Comparison of ENCODE assay signal across 17 mouse cellular contexts in the genomic region with DNA sequence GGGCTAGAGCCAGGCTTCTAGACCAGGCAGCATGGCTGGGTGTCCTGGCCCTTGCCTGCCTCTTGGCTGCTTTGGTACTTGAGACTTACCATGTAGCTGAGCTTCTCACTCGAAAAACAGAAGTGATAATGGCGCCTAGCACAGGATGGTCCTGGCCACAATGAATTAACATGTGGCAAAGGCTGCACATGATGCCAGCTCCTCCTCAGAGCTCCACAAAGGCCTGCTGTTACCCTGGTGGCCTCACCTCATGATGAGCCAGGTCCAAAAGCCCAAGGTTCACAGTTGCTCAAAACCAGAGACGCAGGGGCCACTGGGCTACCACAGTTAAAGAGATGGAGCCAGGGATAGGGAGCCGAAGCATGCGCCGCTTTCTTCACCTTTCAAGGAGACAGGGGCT.
DNase-seq lines count a peak whose midpoint lies in the region; ATAC-seq and TF ChIP-seq lines count a peak whose summit lies in the region.
"Had no signal": no experiment of that assay in that cellular context is flagged by ENCODE, and none has a peak within 500 bp of the region (broad histone marks: within the 10 kb centered on the region; RNA-seq: fewer than 3 reads in every experiment).

No protein-coding gene starts in this region.

- H3K4me3 ChIP-seq in heart, embryonic 12.5 days = no peak overlapping the region
- no peak overlapping the region for H3K4me3 ChIP-seq in intestine, postnatal 0 days (ENCODE audit: low read depth, low read length)
- H3K4me3 ChIP-seq in intestine, embryonic 15.5 days (replicated peaks) = no peak overlapping the region
- H3K4me3 ChIP-seq in forebrain, embryonic 12.5 days (replicated peaks) = no peak overlapping the region
- H3K4me3 ChIP-seq in forebrain, postnatal 0 days (ENCODE audit: low read depth, low read length) = no peak overlapping the region
- H3K4me3 ChIP-seq: embryonic facial prominence, embryonic 12.5 days had no signal

- TF ChIP-seq CTCF in intestine, postnatal 0 days (IDR thresholded peaks at IDR 0.05; ENCODE audit: low read depth) = no peak
- TF ChIP-seq CTCF in forebrain, postnatal 0 days (IDR thresholded peaks at IDR 0.05; ENCODE audit: low read depth) = no peak

- peaks cover 70% of the 10 kb centered on the region for H3K4me1 ChIP-seq in heart, embryonic 12.5 days (replicated peaks)
- H3K4me1 ChIP-seq in intestine, postnatal 0 days (replicated peaks; ENCODE audit: control insufficient read depth, insufficient read depth, low read length) = peaks cover 16% of the 10 kb centered on the region
- peaks cover 15% of the 10 kb centered on the region for H3K4me1 ChIP-seq in intestine, embryonic 15.5 days (replicated peaks)
- H3K4me1 ChIP-seq in forebrain, embryonic 12.5 days = peaks cover 39% of the 10 kb centered on the region
- peaks cover 13% of the 10 kb centered on the region for H3K4me1 ChIP-seq in forebrain, postnatal 0 days (ENCODE audit: insufficient read depth)

- no peak overlapping the region for H3K9ac ChIP-seq in heart, embryonic 12.5 days
- H3K9ac ChIP-seq in intestine, postnatal 0 days (ENCODE audit: low read depth, low read length) = no peak overlapping the region
- H3K9ac ChIP-seq in intestine, embryonic 15.5 days = no peak overlapping the region
- no peak overlapping the region for H3K9ac ChIP-seq in forebrain, embryonic 12.5 days
- no peak overlapping the region for H3K9ac ChIP-seq in forebrain, postnatal 0 days
- H3K9ac ChIP-seq: embryonic facial prominence, embryonic 12.5 days; lung, embryonic 14.5 days had no signal

- no peak for ATAC-seq in heart, embryonic 12.5 days (ENCODE audit: insufficient number of reproducible peaks, low FRiP score)
- ATAC-seq in intestine, postnatal 0 days = 0 out of 2 replicates have a peak, but pooled peaks have one; percentile 15
- no peak for ATAC-seq in intestine, embryonic 15.5 days
- no peak for ATAC-seq in forebrain, embryonic 12.5 days (ENCODE audit: low FRiP score)
- ATAC-seq in forebrain, postnatal 0 days = no peak

- DNase-seq in heart, postnatal 25 days (ENCODE audit: low spot score) = no peak
- DNase-seq in forebrain, postnatal 0 days = no peak
- DNase-seq in B cell, adult 2 months = no peak
- no peak for DNase-seq in embryo, embryonic 10.5 days (ENCODE audit: low spot score)
- DNase-seq: adrenal gland, adult 2 months; lung, embryonic 14.5 days; right cerebral cortex, adult 18-20 months; spleen, adult 18-20 months; thymus, postnatal 25 days had no signal

- intact Hi-C loops in heart, postnatal 25 days (cut with DNase I) = no loop called here

- H3K36me3 ChIP-seq in heart, embryonic 12.5 days = no peaks in the 10 kb centered on the region
- no peaks in the 10 kb centered on the region for H3K36me3 ChIP-seq in intestine, postnatal 0 days (ENCODE audit: control insufficient read depth, insufficient read depth)
- no peaks in the 10 kb centered on the region for H3K36me3 ChIP-seq in intestine, embryonic 15.5 days
- peaks cover 8% of the 10 kb centered on the region for H3K36me3 ChIP-seq in forebrain, embryonic 12.5 days (replicated peaks)
- H3K36me3 ChIP-seq in forebrain, postnatal 0 days (ENCODE audit: insufficient read depth) = peaks cover 12% of the 10 kb centered on the region
- H3K36me3 ChIP-seq: embryonic facial prominence, embryonic 12.5 days; G1E had no signal

- H3K27ac ChIP-seq in heart, embryonic 12.5 days (ENCODE audit: poor library complexity, severe bottlenecking) = peak overlapping the region; percentile 98; the same call in 1 of the 2 replicates
- H3K27ac ChIP-seq in intestine, postnatal 0 days (ENCODE audit: low read depth, low read length) = no peak overlapping the region
- no peak overlapping the region for H3K27ac ChIP-seq in intestine, embryonic 15.5 days
- H3K27ac ChIP-seq in forebrain, embryonic 12.5 days = peak overlapping the region; percentile 83
- H3K27ac ChIP-seq in forebrain, postnatal 0 days (ENCODE audit: low read depth, low read length) = peak overlapping the region; percentile 29; the same call in 1 of the 2 replicates
- H3K27ac ChIP-seq: kidney, postnatal 0 days; macrophage had no signal

- H3K4me2 ChIP-seq in heart, embryonic 12.5 days = no peak overlapping the region
- H3K4me2 ChIP-seq in intestine, postnatal 0 days (replicated peaks; ENCODE audit: low read depth) = no peak overlapping the region
- H3K4me2 ChIP-seq in intestine, embryonic 15.5 days (replicated peaks) = no peak overlapping the region
- no peak overlapping the region for H3K4me2 ChIP-seq in forebrain, embryonic 12.5 days
- H3K4me2 ChIP-seq in forebrain, postnatal 0 days (ENCODE audit: low read depth) = no peak overlapping the region
- H3K4me2 ChIP-seq: embryonic facial prominence, embryonic 12.5 days; lung, embryonic 14.5 days had no signal

- 74% methylated on average over 6 of the region's 6 CpGs for WGBS in heart, embryonic 12.5 days
- WGBS in intestine, postnatal 0 days = 83% methylated on average over 6 of the region's 6 CpGs
- WGBS in intestine, embryonic 15.5 days = 93% methylated on average over 6 of the region's 6 CpGs
- WGBS in forebrain, embryonic 12.5 days = 91% methylated on average over 6 of the region's 6 CpGs
- 87% methylated on average over 6 of the region's 6 CpGs for WGBS in forebrain, postnatal 0 days

- no peaks in the 10 kb centered on the region for H3K9me3 ChIP-seq in heart, embryonic 12.5 days (replicated peaks)
- no peaks in the 10 kb centered on the region for H3K9me3 ChIP-seq in intestine, postnatal 0 days (ENCODE audit: control insufficient read depth)
- H3K9me3 ChIP-seq in intestine, embryonic 15.5 days = no peaks in the 10 kb centered on the region
- no peaks in the 10 kb centered on the region for H3K9me3 ChIP-seq in forebrain, embryonic 12.5 days
- H3K9me3 ChIP-seq in forebrain, postnatal 0 days (ENCODE audit: low read length) = no peaks in the 10 kb centered on the region
- H3K9me3 ChIP-seq: embryonic facial prominence, embryonic 12.5 days had no signal

- no peaks in the 10 kb centered on the region for H3K27me3 ChIP-seq in heart, embryonic 12.5 days (replicated peaks)
- H3K27me3 ChIP-seq in intestine, postnatal 0 days (replicated peaks; ENCODE audit: control insufficient read depth, insufficient read depth, low read length) = no peaks in the 10 kb centered on the region
- H3K27me3 ChIP-seq in intestine, embryonic 15.5 days (replicated peaks) = no peaks in the 10 kb centered on the region
- no peaks in the 10 kb centered on the region for H3K27me3 ChIP-seq in forebrain, embryonic 12.5 days
- H3K27me3 ChIP-seq in forebrain, postnatal 0 days (ENCODE audit: insufficient read depth, low read length) = no peaks in the 10 kb centered on the region
- H3K27me3 ChIP-seq: embryonic facial prominence, embryonic 12.5 days had no signal

Comparison
In these comparisons a context has a peak if more than half of its experiments do, and no peak if none do; other contexts are left out.
1. H3K27ac ChIP-seq: peak in heart, embryonic 12.5 days (single experiment), forebrain, embryonic 12.5 days (single experiment) and forebrain, postnatal 0 days (single experiment); none in intestine, postnatal 0 days (single experiment) and intestine, embryonic 15.5 days (single experiment).